ENCODE assay signal across 8 mouse cellular contexts in the genomic region with DNA sequence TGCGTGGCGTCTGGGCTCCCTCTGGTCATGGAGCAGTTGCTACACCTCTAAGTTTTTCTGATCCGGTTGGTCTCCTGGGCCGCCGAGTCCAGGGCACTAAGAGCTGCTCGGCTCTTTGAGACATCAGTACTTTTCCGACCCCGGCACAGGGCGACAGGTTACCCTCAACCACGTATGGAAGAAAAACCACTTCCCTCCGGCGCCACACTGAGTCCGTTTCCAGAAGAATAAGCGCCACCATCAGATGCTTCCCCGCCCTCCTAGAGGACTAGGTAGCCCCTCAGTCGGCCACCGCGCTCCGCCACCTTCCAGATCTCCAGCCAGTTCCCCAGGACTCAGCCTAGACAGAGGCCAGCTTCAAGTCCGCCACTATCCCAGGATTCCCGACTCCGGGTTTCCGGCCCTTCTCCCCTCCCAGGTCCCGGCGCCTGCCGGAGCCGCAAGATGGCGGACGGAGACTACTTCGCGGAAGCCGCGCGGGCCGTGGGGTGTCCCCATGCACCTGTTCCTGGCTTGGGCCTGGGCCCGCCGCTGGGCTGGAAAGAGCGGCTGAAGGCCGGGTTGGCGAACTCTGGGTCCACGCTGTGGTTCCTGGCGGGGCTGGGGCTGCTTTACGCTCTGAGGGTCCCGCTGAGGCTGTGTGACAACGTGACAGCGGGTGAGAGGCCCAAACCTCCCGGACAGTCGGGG. TPM values are rescaled to one million over a fixed set of nuclear protein-coding genes. Genes with fewer than 3 reads are reported as not detected.
DNase-seq lines count a peak whose midpoint lies in the region; ATAC-seq and TF ChIP-seq lines count a peak whose summit lies in the region.

No protein-coding gene starts in this region.

- H3K9me3 ChIP-seq in E14TG2a.4 (ENCODE audit: low read length): no peaks in the 10 kb centered on the region
- H3K9me3 ChIP-seq in forebrain, embryonic 12.5 days: no peaks in the 10 kb centered on the region
- H3K9me3 ChIP-seq in liver, postnatal 0 days (ENCODE audit: low read length): no peaks in the 10 kb centered on the region
- no peaks in the 10 kb centered on the region for H3K9me3 ChIP-seq in neural tube, embryonic 14.5 days (ENCODE audit: control insufficient read depth, low read length)

- peak; percentile 69 for DNase-seq in c-Kit-positive CD71-positive TER-119-positive erythroid progenitor cells, embryonic 14.5 days (ENCODE audit: low spot score)
- DNase-seq in heart, postnatal 10 days: peak; percentile 92 to 95
- DNase-seq in large intestine, adult 2 months (ENCODE audit: low read depth, low spot score): peak; percentile 76
- peak; percentile 86 for DNase-seq in liver, postnatal 0 days
- peak; percentile 92 for DNase-seq in testis, postnatal 10 days (ENCODE audit: low spot score)

- intact Hi-C loops in heart, postnatal 10 days (cut with DNase I): loop anchor here (2.0 to 5.0 kb wide), 4 partner anchors 47 to 190 kb away; a partner anchor contains a TSS

- TF ChIP-seq EP300 in liver, postnatal 0 days (IDR thresholded peaks at IDR 0.05; ENCODE audit: low read depth): no peak

- peak overlapping the region; percentile 76 for H3K4me2 ChIP-seq in forebrain, embryonic 12.5 days
- peak overlapping the region; percentile 77 for H3K4me2 ChIP-seq in liver, postnatal 0 days (ENCODE audit: low read depth, low read length)
- peak overlapping the region; percentile 68 for H3K4me2 ChIP-seq in neural tube, embryonic 14.5 days (ENCODE audit: low read depth, low read length)

- peak overlapping the region; percentile 97 for H3K27ac ChIP-seq in forebrain, embryonic 12.5 days
- peak overlapping the region; percentile 98 for H3K27ac ChIP-seq in liver, postnatal 0 days (ENCODE audit: low read depth)
- peak overlapping the region; percentile 94 for H3K27ac ChIP-seq in neural tube, embryonic 14.5 days (ENCODE audit: low read depth, low read length)

- WGBS in forebrain, embryonic 12.5 days: under 1% methylated on average over 48 of the region's 48 CpGs
- under 1% methylated on average over 48 of the region's 48 CpGs for WGBS in large intestine, adult 2 months
- under 1% methylated on average over 48 of the region's 48 CpGs for WGBS in liver, postnatal 0 days (ENCODE audit: insufficient replicate concordance)
- WGBS in neural tube, embryonic 14.5 days: under 1% methylated on average over 48 of the region's 48 CpGs

- H3K4me1 ChIP-seq in E14TG2a.4 (replicated peaks; ENCODE audit: low read depth, low read length): peaks cover 50% of the 10 kb centered on the region
- peaks cover 34% of the 10 kb centered on the region for H3K4me1 ChIP-seq in forebrain, embryonic 12.5 days
- peaks cover 26% of the 10 kb centered on the region for H3K4me1 ChIP-seq in liver, postnatal 0 days (ENCODE audit: insufficient read depth)
- peaks cover 23% of the 10 kb centered on the region for H3K4me1 ChIP-seq in neural tube, embryonic 14.5 days (ENCODE audit: control insufficient read depth, insufficient read depth, low read length)

- H3K36me3 ChIP-seq in E14TG2a.4 (ENCODE audit: insufficient read depth, low read length): peaks cover 29% of the 10 kb centered on the region
- peaks cover 12% of the 10 kb centered on the region for H3K36me3 ChIP-seq in forebrain, embryonic 12.5 days (replicated peaks)
- no peaks in the 10 kb centered on the region for H3K36me3 ChIP-seq in liver, postnatal 0 days (replicated peaks; ENCODE audit: insufficient read depth, low read length)
- H3K36me3 ChIP-seq in neural tube, embryonic 14.5 days (ENCODE audit: control insufficient read depth, insufficient read depth, low read length): no peaks in the 10 kb centered on the region; the same call in 1 of the 2 replicates

- ATAC-seq in forebrain, embryonic 12.5 days (ENCODE audit: low FRiP score): peak; percentile 92
- peak; percentile 79 for ATAC-seq in liver, postnatal 0 days
- ATAC-seq in neural tube, embryonic 14.5 days (ENCODE audit: low read depth): peak; percentile 95

- peak overlapping the region; percentile 97 for H3K9ac ChIP-seq in forebrain, embryonic 12.5 days
- H3K9ac ChIP-seq in liver, postnatal 0 days (replicated peaks): peak overlapping the region; percentile 89
- peak overlapping the region; percentile 88 for H3K9ac ChIP-seq in neural tube, embryonic 14.5 days (replicated peaks; ENCODE audit: low read depth, low read length)

- peak overlapping the region; percentile 98 for H3K4me3 ChIP-seq in E14TG2a.4 (replicated peaks; ENCODE audit: low read length)
- peak overlapping the region; percentile 98 for H3K4me3 ChIP-seq in forebrain, embryonic 12.5 days (replicated peaks)
- H3K4me3 ChIP-seq in liver, postnatal 0 days (ENCODE audit: low read depth, low read length): peak overlapping the region; percentile 79
- peak overlapping the region; percentile 76 for H3K4me3 ChIP-seq in neural tube, embryonic 14.5 days (ENCODE audit: low read depth, low read length)

- TF ChIP-seq CTCF in E14TG2a.4 (conservative IDR thresholded peaks at IDR 0.05; ENCODE audit: low read length): no peak
- TF ChIP-seq CTCF in liver, postnatal 0 days (IDR thresholded peaks at IDR 0.05; ENCODE audit: low read depth): peak; percentile 9; the same call in 1 of the 2 replicates

- no peaks in the 10 kb centered on the region for H3K27me3 ChIP-seq in E14TG2a.4 (ENCODE audit: insufficient read depth, low read length)
- no peaks in the 10 kb centered on the region for H3K27me3 ChIP-seq in forebrain, embryonic 12.5 days
- no peaks in the 10 kb centered on the region for H3K27me3 ChIP-seq in liver, postnatal 0 days (ENCODE audit: insufficient read depth, low read length)
- no peaks in the 10 kb centered on the region for H3K27me3 ChIP-seq in neural tube, embryonic 14.5 days (ENCODE audit: control insufficient read depth, insufficient read depth, low read length)

RNA-seq across cellular contexts. Expression of a gene that starts 0.5 kb away (rescaled TPM):
- polyA plus RNA-seq in forebrain, embryonic 12.5 days (2016; fragmentation: Nextera tagmentation; extraction: Ambion mirVana): 208 and 212 TPM in 2 replicates
- 10 to 100 TPM; 64.7 to 73.5 TPM for total RNA-seq in heart, postnatal 10 days (2021)
- polyA plus RNA-seq in large intestine, adult 2 months (2012; rRNA removed): 47.8 and 53.7 TPM in 2 replicates
- polyA plus RNA-seq in liver, postnatal 0 days (2015; fragmentation: Nextera tagmentation; extraction: Ambion mirVana): 44.1 and 50.9 TPM in 2 replicates
- 154 and 187 TPM in 2 replicates for polyA plus RNA-seq in neural tube, embryonic 14.5 days (2014; fragmentation: Nextera tagmentation; extraction: Ambion mirVana)

RNA-seq across cellular contexts. Expression of a gene that starts 1.0 kb away (rescaled TPM):
- polyA plus RNA-seq in forebrain, embryonic 12.5 days (2016; fragmentation: Nextera tagmentation; extraction: Ambion mirVana): 36.7 and 40.1 TPM in 2 replicates
- 10 to 100 TPM; 21.6 to 22.6 TPM for total RNA-seq in heart, postnatal 10 days (2021)
- polyA plus RNA-seq in large intestine, adult 2 months (2012; rRNA removed): 5.6 and 7.3 TPM in 2 replicates
- polyA plus RNA-seq in liver, postnatal 0 days (2015; fragmentation: Nextera tagmentation; extraction: Ambion mirVana): 15.8 and 16.4 TPM in 2 replicates
- 39.4 and 39.5 TPM in 2 replicates for polyA plus RNA-seq in neural tube, embryonic 14.5 days (2014; fragmentation: Nextera tagmentation; extraction: Ambion mirVana)

RNA-seq across cellular contexts. Expression of a gene that starts 46.4 kb away (rescaled TPM):
- polyA plus RNA-seq in forebrain, embryonic 12.5 days (2016; fragmentation: Nextera tagmentation; extraction: Ambion mirVana): 15.7 and 20.6 TPM in 2 replicates
- 10 to 100 TPM; 10.3 to 14.6 TPM for total RNA-seq in heart, postnatal 10 days (2021)
- 20.0 and 44.6 TPM in 2 replicates for polyA plus RNA-seq in large intestine, adult 2 months (2012; rRNA removed)
- polyA plus RNA-seq in liver, postnatal 0 days (2015; fragmentation: Nextera tagmentation; extraction: Ambion mirVana): 36.1 and 37.3 TPM in 2 replicates
- polyA plus RNA-seq in neural tube, embryonic 14.5 days (2014; fragmentation: Nextera tagmentation; extraction: Ambion mirVana): 3.8 and 7.4 TPM in 2 replicates

Comparison
In these comparisons a context has a peak if more than half of its experiments do, and no peak if none do; other contexts are left out.
1. Peak in every context shown above with its lines: DNase-seq, ATAC-seq, H3K4me3 ChIP-seq and H3K27ac ChIP-seq.